Mouse (Mus musculus) CH12.LX (cell line): ENCODE measurements at regions not wholly inside any gene's neighbourhood (a gene's known extent, or its start where the extent isn't known, plus 50 kb on each side); places are given as distances from the start of the nearest gene placed in this dataset.

ENCODE experiments used
- BHLHE40 ChIP-seq: IDR thresholded peaks from 2 replicates; pipeline ENCODE4 v1.6.1; 2011; ENCODE audit warnings: mild to moderate bottlenecking, low read depth, low read length, improper control_type of control experiment
- CTCF ChIP-seq, 2 experiments: IDR thresholded peaks in 1 of 2; conservative IDR thresholded peaks in 1 of 2; 2 replicates each; pipeline ENCODE4 v1.5.1; 2011 to 2012; ENCODE audit warnings: low read depth in 2 of 2, low read length in 2 of 2, improper control_type of control experiment in 1 of 2, inconsistent platforms in 1 of 2, mild to moderate bottlenecking in 1 of 2, moderate library complexity in 1 of 2
- EP300 ChIP-seq: IDR thresholded peaks from 2 replicates; pipeline ENCODE4 v1.6.1; 2011; ENCODE audit warnings: low read length, improper control_type of control experiment
- KAT2A ChIP-seq: IDR thresholded peaks from 2 replicates; pipeline ENCODE4 v1.6.1; 2012; ENCODE audit warnings: low read length, improper control_type of control experiment, inconsistent platforms; ENCODE audit not compliant: insufficient replicate concordance
- MAZ ChIP-seq: IDR thresholded peaks from 2 replicates; pipeline ENCODE4 v1.6.1; 2012; ENCODE audit warnings: low read depth, mild to moderate bottlenecking, inconsistent platforms, low read length, improper control_type of control experiment, moderate library complexity
- MXI1 ChIP-seq: IDR thresholded peaks from 2 replicates; pipeline ENCODE4 v1.6.1; 2011; ENCODE audit warnings: mild to moderate bottlenecking, low read depth, low read length, improper control_type of control experiment
- MYC ChIP-seq: IDR thresholded peaks from 2 replicates; pipeline ENCODE4 v1.6.1; 2011; ENCODE audit warnings: low read depth, mild to moderate bottlenecking, improper control_type of control experiment, low read length
- RAD21 ChIP-seq: IDR thresholded peaks from 2 replicates; pipeline ENCODE4 v1.6.1; 2011; ENCODE audit warnings: low read depth, mild to moderate bottlenecking, low read length, improper control_type of control experiment, moderate library complexity
- ZC3H11A ChIP-seq: IDR thresholded peaks from 2 replicates; pipeline ENCODE4 v1.6.1; 2012; ENCODE audit warnings: low read depth, mild to moderate bottlenecking, inconsistent platforms, low read length, improper control_type of control experiment
- ZKSCAN1 ChIP-seq: IDR thresholded peaks from 2 replicates; pipeline ENCODE4 v1.6.1; 2012; ENCODE audit warnings: low read depth, inconsistent platforms, low read length, improper control_type of control experiment, borderline replicate concordance

DNA sequence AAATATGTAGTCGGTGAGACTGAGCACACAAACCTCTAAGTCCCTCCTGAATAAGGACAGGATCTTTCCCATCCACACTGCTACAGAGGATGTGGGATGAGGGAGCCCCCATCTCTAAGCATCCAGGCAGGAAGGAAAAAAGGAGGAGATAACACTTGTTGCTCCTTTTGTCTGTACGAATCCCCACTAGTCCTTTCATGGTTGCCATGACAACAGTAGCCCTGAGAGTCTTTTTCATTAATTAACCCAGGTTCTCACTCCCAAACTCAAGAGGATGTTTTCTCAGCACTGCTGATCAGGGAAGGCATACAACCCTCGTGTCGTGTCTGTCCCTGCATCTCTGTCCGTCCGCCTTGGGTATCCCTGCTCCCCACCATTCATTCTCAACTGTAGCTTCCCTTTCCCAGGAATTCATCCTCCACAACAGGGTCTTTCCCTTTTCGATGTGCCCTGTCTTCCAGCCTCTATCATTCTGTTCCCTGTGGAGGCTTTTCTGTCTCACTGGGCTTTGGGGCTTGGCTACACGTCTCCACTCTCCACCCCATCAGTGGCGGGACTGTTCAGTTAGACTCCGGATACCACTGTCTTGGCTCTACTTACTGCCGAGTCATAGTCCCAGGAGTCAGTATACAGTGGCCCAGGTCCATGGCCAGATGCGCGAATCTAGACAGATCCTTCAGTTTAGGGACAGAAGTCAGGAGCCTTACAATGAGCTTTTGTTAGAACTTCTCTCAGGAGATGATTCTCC, 60.2 kb upstream of the Tnrc6a start:
- TF ChIP-seq MAZ = no peak
- no peak for TF ChIP-seq MYC
- no peak for TF ChIP-seq ZKSCAN1
- TF ChIP-seq BHLHE40 = no peak
- no peak for TF ChIP-seq KAT2A
- no peak for TF ChIP-seq CTCF (conservative IDR thresholded peaks at IDR 0.05 in 1 of 2, IDR thresholded peaks at IDR 0.05 in 1 of 2; ENCODE audit: low read depth in 2 of 2, low read length in 2 of 2)
- no peak for TF ChIP-seq MXI1
- TF ChIP-seq RAD21 = no peak
- TF ChIP-seq ZC3H11A = no peak
- TF ChIP-seq EP300 = no peak
